Mouse (Mus musculus): ENCODE measurements at regions not wholly inside any gene's neighbourhood (a gene's known extent, or its start where the extent isn't known, plus 50 kb on each side); places are given as distances from the start of the nearest gene placed in this dataset.

DNA sequence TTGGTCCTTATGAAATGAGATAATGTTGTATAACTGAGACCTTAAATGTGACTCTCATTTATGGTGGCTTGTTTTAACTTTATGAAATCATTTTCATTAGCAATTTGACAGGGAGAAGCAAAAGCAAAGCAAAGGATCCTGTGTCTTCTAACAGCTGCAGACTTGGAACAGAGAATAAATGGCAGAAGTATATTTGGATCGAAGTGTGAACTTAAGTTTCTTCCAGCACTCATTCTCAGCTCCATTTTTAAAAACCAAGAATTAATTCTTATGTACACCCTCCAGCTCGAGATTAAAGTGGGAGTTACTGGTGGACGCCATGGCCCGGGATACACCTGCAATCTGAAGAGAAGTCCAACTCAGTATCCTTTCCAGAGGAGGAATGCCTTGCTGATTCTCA lies 1026.0 kb upstream of the Gm7489 start:
- WGBS = 75% methylated on average over 4 of the region's 4 CpGs
- no peak for ATAC-seq (ENCODE audit: insufficient number of reproducible peaks, insufficient read depth, low FRiP score, low read depth)
- Histone ChIP-seq H3K36me3 (ENCODE audit: control insufficient read depth, insufficient read depth, low read length) (no peaks in the 10 kb centered on the region), H3K9me3 (ENCODE audit: control insufficient read depth, low read length) (no peaks in the 10 kb centered on the region), H3K4me3 (ENCODE audit: control insufficient read depth in 1 of 2, insufficient read depth in 1 of 2, low read depth in 1 of 2, low read length in 2 of 2) (no peak overlapping the region), H3K4me1 (ENCODE audit: control insufficient read depth in 2 of 2, insufficient read depth in 2 of 2, low read length in 2 of 2) (no peaks in the 10 kb centered on the region), H3K27ac (replicated peaks in 1 of 2; ENCODE audit: control insufficient read depth in 1 of 2, insufficient read depth in 1 of 2, low read depth in 2 of 2, low read length in 2 of 2) (no peak overlapping the region), H3K4me2 (ENCODE audit: low read length) (no peak overlapping the region), H3K9ac (ENCODE audit: low read length) (no peak overlapping the region), H3K27me3 (ENCODE audit: control insufficient read depth, insufficient read depth, low read length) (no peaks in the 10 kb centered on the region)

DNA sequence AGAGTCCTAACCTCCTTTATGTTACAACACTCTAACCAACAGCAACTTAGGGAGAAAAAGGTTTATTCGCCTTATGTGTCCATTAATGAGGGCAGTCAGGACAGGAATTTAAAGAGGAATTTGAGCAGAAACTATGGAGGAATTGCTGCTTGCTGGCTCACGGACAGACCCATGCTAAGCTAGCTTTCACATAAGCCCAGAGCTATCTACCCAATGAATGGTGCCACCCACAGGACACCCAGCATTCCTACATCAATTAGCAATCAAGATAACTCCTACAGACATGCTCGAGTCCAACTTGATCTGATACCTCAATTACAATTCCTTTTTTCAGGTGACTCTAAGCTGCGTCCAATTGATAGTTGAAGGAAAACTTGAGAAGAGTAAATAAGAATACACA lies 1021.2 kb upstream of the Gm7489 start:
- no peak overlapping the region for H3K27ac ChIP-seq (replicated peaks in 1 of 2; ENCODE audit: control insufficient read depth in 1 of 2, insufficient read depth in 1 of 2, low read depth in 2 of 2, low read length in 2 of 2)
- H3K4me3 ChIP-seq (ENCODE audit: control insufficient read depth in 1 of 2, insufficient read depth in 1 of 2, low read depth in 1 of 2, low read length in 2 of 2) = no peak overlapping the region
- 82% methylated on average over 4 of the region's 4 CpGs for WGBS
- no peak for ATAC-seq (ENCODE audit: insufficient number of reproducible peaks, insufficient read depth, low FRiP score, low read depth)
- H3K9ac ChIP-seq (ENCODE audit: low read length) = no peak overlapping the region
- no peak overlapping the region for H3K4me2 ChIP-seq (ENCODE audit: low read length)
- no peaks in the 10 kb centered on the region for H3K9me3 ChIP-seq (ENCODE audit: control insufficient read depth, low read length)
- H3K4me1 ChIP-seq (ENCODE audit: control insufficient read depth in 2 of 2, insufficient read depth in 2 of 2, low read length in 2 of 2) = no peaks in the 10 kb centered on the region
- no peaks in the 10 kb centered on the region for H3K27me3 ChIP-seq (ENCODE audit: control insufficient read depth, insufficient read depth, low read length)
- no peaks in the 10 kb centered on the region for H3K36me3 ChIP-seq (ENCODE audit: control insufficient read depth, insufficient read depth, low read length)

- Histone ChIP-seq H3K9ac (ENCODE audit: low read length) (no peak overlapping the region), H3K9me3 (ENCODE audit: control insufficient read depth, low read length) (no peaks in the 10 kb centered on the region), H3K4me3 (ENCODE audit: control insufficient read depth in 1 of 2, insufficient read depth in 1 of 2, low read depth in 1 of 2, low read length in 2 of 2) (no peak overlapping the region), H3K4me2 (ENCODE audit: low read length) (no peak overlapping the region), H3K27me3 (ENCODE audit: control insufficient read depth, insufficient read depth, low read length) (no peaks in the 10 kb centered on the region), H3K36me3 (ENCODE audit: control insufficient read depth, insufficient read depth, low read length) (no peaks in the 10 kb centered on the region), H3K4me1 (ENCODE audit: control insufficient read depth in 2 of 2, insufficient read depth in 2 of 2, low read length in 2 of 2) (no peaks in the 10 kb centered on the region), H3K27ac (replicated peaks in 1 of 2; ENCODE audit: control insufficient read depth in 1 of 2, insufficient read depth in 1 of 2, low read depth in 2 of 2, low read length in 2 of 2) (no peak overlapping the region)
- ATAC-seq (ENCODE audit: insufficient number of reproducible peaks, insufficient read depth, low FRiP score, low read depth) = no peak
- 54% methylated on average over 9 of the region's 9 CpGs for WGBS
Measured at GRCm38 (mm10) chr15:52892244-52892950, 992.3 kb upstream of the Gm7489 start.

DNA sequence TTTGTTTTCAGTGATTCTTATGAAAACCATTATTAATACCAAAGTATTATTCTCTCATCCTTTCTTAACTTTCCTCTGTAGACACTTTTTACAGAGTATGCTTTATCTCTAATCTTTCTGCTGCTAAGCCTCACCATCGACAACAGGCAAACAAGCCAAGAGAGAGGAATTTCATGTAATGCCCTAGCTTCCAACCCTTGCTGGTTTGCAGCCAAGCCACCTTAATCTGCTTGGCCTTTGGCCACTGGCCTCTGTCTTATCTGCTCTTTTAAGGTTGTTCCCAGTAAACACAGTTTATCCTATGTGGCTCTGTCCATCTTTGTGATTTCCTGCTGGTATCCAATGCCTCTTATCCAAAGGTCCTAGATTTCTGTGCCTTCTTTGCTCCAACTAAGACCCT lies 986.6 kb upstream of the Gm7489 start:
- Histone ChIP-seq H3K9ac (ENCODE audit: low read length) (no peak overlapping the region), H3K27ac (replicated peaks in 1 of 2; ENCODE audit: control insufficient read depth in 1 of 2, insufficient read depth in 1 of 2, low read depth in 2 of 2, low read length in 2 of 2) (no peak overlapping the region), H3K9me3 (ENCODE audit: control insufficient read depth, low read length) (no peaks in the 10 kb centered on the region), H3K36me3 (ENCODE audit: control insufficient read depth, insufficient read depth, low read length) (no peaks in the 10 kb centered on the region), H3K4me3 (ENCODE audit: control insufficient read depth in 1 of 2, insufficient read depth in 1 of 2, low read depth in 1 of 2, low read length in 2 of 2) (no peak overlapping the region), H3K4me1 (ENCODE audit: control insufficient read depth in 2 of 2, insufficient read depth in 2 of 2, low read length in 2 of 2) (0 out of 4 replicates have a peak, but pooled peaks cover 0 to 3% of the 10 kb centered on the region in 2 experiments), H3K27me3 (ENCODE audit: control insufficient read depth, insufficient read depth, low read length) (no peaks in the 10 kb centered on the region), H3K4me2 (ENCODE audit: low read length) (no peak overlapping the region)
- WGBS = 26% methylated on average over 1 of the region's 1 CpGs
- ATAC-seq (ENCODE audit: insufficient number of reproducible peaks, insufficient read depth, low FRiP score, low read depth) = no peak

DNA sequence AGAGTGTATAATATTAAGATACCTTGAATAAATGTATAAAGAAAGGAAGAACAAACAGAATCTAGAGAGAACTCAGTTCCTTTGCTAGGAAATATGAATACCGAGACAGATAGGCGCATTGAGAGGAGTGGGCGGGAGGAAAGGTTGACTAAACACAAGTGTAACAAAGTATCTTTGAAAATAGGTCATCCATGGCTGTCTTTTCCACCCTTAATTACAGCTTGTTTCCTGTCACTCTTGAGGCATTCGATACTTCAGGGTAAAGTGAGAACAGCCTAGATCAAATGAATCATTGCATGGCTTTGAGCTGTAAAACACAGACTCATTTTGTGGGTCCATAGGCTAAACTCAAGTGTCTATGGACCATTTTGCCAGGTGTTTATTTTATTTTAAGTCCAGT lies 985.3 kb upstream of the Gm7489 start:
- WGBS = 83% methylated on average over 4 of the region's 4 CpGs
- no peak for ATAC-seq (ENCODE audit: insufficient number of reproducible peaks, insufficient read depth, low FRiP score, low read depth)

GRCm38 (mm10) chr15:52899822-52900221 lies 984.9 kb upstream of the Gm7489 start:
- Histone ChIP-seq H3K27ac (replicated peaks in 1 of 2; ENCODE audit: control insufficient read depth in 1 of 2, insufficient read depth in 1 of 2, low read depth in 2 of 2, low read length in 2 of 2) (no peak overlapping the region), H3K36me3 (ENCODE audit: control insufficient read depth, insufficient read depth, low read length) (no peaks in the 10 kb centered on the region), H3K4me1 (ENCODE audit: control insufficient read depth in 2 of 2, insufficient read depth in 2 of 2, low read length in 2 of 2) (0 out of 4 replicates have a peak, but pooled peaks cover 0 to 3% of the 10 kb centered on the region in 2 experiments), H3K9me3 (ENCODE audit: control insufficient read depth, low read length) (no peaks in the 10 kb centered on the region), H3K4me2 (ENCODE audit: low read length) (no peak overlapping the region), H3K27me3 (ENCODE audit: control insufficient read depth, insufficient read depth, low read length) (no peaks in the 10 kb centered on the region), H3K4me3 (ENCODE audit: control insufficient read depth in 1 of 2, insufficient read depth in 1 of 2, low read depth in 1 of 2, low read length in 2 of 2) (no peak overlapping the region), H3K9ac (ENCODE audit: low read length) (no peak overlapping the region)
- 65% methylated on average over 3 of the region's 3 CpGs for WGBS
- ATAC-seq (ENCODE audit: insufficient number of reproducible peaks, insufficient read depth, low FRiP score, low read depth) = no peak

More for the DNA sequence above, 985.3 kb upstream of the Gm7489 start:
- Histone ChIP-seq H3K27ac (replicated peaks in 1 of 2; ENCODE audit: control insufficient read depth in 1 of 2, insufficient read depth in 1 of 2, low read depth in 2 of 2, low read length in 2 of 2) (no peak overlapping the region), H3K4me2 (ENCODE audit: low read length) (no peak overlapping the region), H3K9ac (ENCODE audit: low read length) (no peak overlapping the region), H3K36me3 (ENCODE audit: control insufficient read depth, insufficient read depth, low read length) (no peaks in the 10 kb centered on the region), H3K4me3 (ENCODE audit: control insufficient read depth in 1 of 2, insufficient read depth in 1 of 2, low read depth in 1 of 2, low read length in 2 of 2) (no peak overlapping the region), H3K9me3 (ENCODE audit: control insufficient read depth, low read length) (no peaks in the 10 kb centered on the region), H3K4me1 (ENCODE audit: control insufficient read depth in 2 of 2, insufficient read depth in 2 of 2, low read length in 2 of 2) (0 out of 4 replicates have a peak, but pooled peaks cover 0 to 3% of the 10 kb centered on the region in 2 experiments), H3K27me3 (ENCODE audit: control insufficient read depth, insufficient read depth, low read length) (no peaks in the 10 kb centered on the region)

DNA sequence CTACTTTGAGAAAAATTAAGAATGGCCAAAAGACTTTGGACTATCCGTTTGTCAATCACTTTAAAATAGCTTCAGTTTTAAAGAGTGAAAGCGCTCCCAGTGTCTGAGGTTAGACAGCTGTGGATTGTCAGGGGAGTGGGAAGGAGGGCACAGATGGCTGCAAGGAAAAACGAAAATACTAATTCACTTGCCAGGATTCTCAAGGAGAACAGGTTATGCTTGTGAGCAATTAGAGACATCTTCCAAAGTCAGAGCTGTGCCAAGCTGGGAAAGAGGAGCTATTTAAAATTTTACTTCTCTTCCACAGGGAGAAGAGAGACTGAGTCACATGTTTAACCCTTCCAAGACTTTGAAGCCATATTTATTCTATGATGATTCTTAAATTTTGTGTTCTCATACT lies 979.5 kb upstream of the Gm7489 start:
- H3K36me3 ChIP-seq (ENCODE audit: control insufficient read depth, insufficient read depth, low read length) = no peaks in the 10 kb centered on the region
- no peak overlapping the region for H3K4me2 ChIP-seq (ENCODE audit: low read length)
- no peak overlapping the region for H3K27ac ChIP-seq (replicated peaks in 1 of 2; ENCODE audit: control insufficient read depth in 1 of 2, insufficient read depth in 1 of 2, low read depth in 2 of 2, low read length in 2 of 2)
- ATAC-seq (ENCODE audit: insufficient number of reproducible peaks, insufficient read depth, low FRiP score, low read depth) = no peak
- no peak overlapping the region for H3K9ac ChIP-seq (ENCODE audit: low read length)
- H3K27me3 ChIP-seq (ENCODE audit: control insufficient read depth, insufficient read depth, low read length) = no peaks in the 10 kb centered on the region
- WGBS = 79% methylated on average over 3 of the region's 3 CpGs
- H3K9me3 ChIP-seq (ENCODE audit: control insufficient read depth, low read length) = no peaks in the 10 kb centered on the region
- no peak overlapping the region for H3K4me3 ChIP-seq (ENCODE audit: control insufficient read depth in 1 of 2, insufficient read depth in 1 of 2, low read depth in 1 of 2, low read length in 2 of 2)
- H3K4me1 ChIP-seq (ENCODE audit: control insufficient read depth in 2 of 2, insufficient read depth in 2 of 2, low read length in 2 of 2) = no peaks in the 10 kb centered on the region

DNA sequence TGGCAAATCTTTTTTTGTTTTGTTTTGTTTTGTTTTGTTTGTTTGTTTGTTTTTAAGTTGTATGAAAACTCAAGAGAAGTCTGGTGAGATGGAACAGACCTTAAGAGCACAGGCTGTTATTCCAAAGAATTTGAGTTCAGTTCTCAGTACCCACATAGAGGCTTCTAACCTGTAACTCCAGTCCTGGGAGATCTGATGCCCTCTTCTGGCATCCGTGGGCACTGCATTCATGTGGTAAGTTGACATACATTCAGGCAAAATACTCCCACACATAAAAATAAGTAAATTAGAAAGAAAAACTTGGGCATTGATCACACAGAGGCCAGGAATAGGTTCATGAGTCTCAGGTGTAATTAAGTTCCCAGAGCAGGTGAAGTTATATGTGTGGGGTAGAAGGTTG lies 977.5 kb upstream of the Gm7489 start:
- Histone ChIP-seq H3K4me2 (ENCODE audit: low read length) (no peak overlapping the region), H3K27me3 (ENCODE audit: control insufficient read depth, insufficient read depth, low read length) (no peaks in the 10 kb centered on the region), H3K36me3 (ENCODE audit: control insufficient read depth, insufficient read depth, low read length) (no peaks in the 10 kb centered on the region), H3K4me3 (ENCODE audit: control insufficient read depth in 1 of 2, insufficient read depth in 1 of 2, low read depth in 1 of 2, low read length in 2 of 2) (no peak overlapping the region), H3K9me3 (ENCODE audit: control insufficient read depth, low read length) (no peaks in the 10 kb centered on the region), H3K4me1 (ENCODE audit: control insufficient read depth in 2 of 2, insufficient read depth in 2 of 2, low read length in 2 of 2) (no peaks in the 10 kb centered on the region), H3K9ac (ENCODE audit: low read length) (no peak overlapping the region), H3K27ac (replicated peaks in 1 of 2; ENCODE audit: control insufficient read depth in 1 of 2, insufficient read depth in 1 of 2, low read depth in 2 of 2, low read length in 2 of 2) (no peak overlapping the region)
- ATAC-seq (ENCODE audit: insufficient number of reproducible peaks, insufficient read depth, low FRiP score, low read depth) = no peak
- 35% methylated on average over 1 of the region's 1 CpGs for WGBS

Data from heart, embryonic 14.5 days (tissue).